16 mouse cellular contexts compared by ENCODE assay signal in genomic region chr7:83476161-83476495, GRCm38 (mm10).
DNase-seq lines count a peak whose midpoint lies in the region; ATAC-seq and TF ChIP-seq lines count a peak whose summit lies in the region.
"Had no signal": no experiment of that assay in that cellular context is flagged by ENCODE, and none has a peak within 500 bp of the region (broad histone marks: within the 10 kb centered on the region; RNA-seq: fewer than 3 reads in every experiment).

No protein-coding gene starts in this region.

- H3K9ac ChIP-seq in lung, embryonic 14.5 days: no peak overlapping the region
- no peak overlapping the region for H3K9ac ChIP-seq in embryonic facial prominence, embryonic 12.5 days
- no peak overlapping the region for H3K9ac ChIP-seq in embryonic facial prominence, embryonic 15.5 days
- H3K9ac ChIP-seq in limb, embryonic 14.5 days (ENCODE audit: low read depth, low read length, severe bottlenecking): no peak overlapping the region
- H3K9ac ChIP-seq: hindbrain, embryonic 13.5 days; kidney, embryonic 15.5 days; liver, embryonic 12.5 days had no signal

- peak; percentile 60 for DNase-seq in lung, embryonic 14.5 days
- no peak for DNase-seq in lung, postnatal 36 days
- no peak for DNase-seq in limb, embryonic 14.5 days (ENCODE audit: low spot score)
- no peak for DNase-seq in embryo, embryonic 10 days (ENCODE audit: low spot score)
- DNase-seq in layer of hippocampus, adult 18-20 months (ENCODE audit: low spot score in 2 of 2): no peak
- DNase-seq: heart, postnatal 10 days; layer of hippocampus, postnatal 36 days; lung, postnatal 10 days; retina, postnatal 1 day; thymus, postnatal 4 days had no signal

- no peaks in the 10 kb centered on the region for H3K27me3 ChIP-seq in lung, embryonic 14.5 days (ENCODE audit: insufficient read depth, low read length)
- H3K27me3 ChIP-seq in embryonic facial prominence, embryonic 12.5 days: no peaks in the 10 kb centered on the region
- no peaks in the 10 kb centered on the region for H3K27me3 ChIP-seq in embryonic facial prominence, embryonic 15.5 days
- no peaks in the 10 kb centered on the region for H3K27me3 ChIP-seq in limb, embryonic 14.5 days (ENCODE audit: control insufficient read depth, insufficient read depth, low read length)
- H3K27me3 ChIP-seq: kidney, embryonic 15.5 days; liver, embryonic 12.5 days had no signal

- WGBS in lung, embryonic 14.5 days: 34% methylated on average over 3 of the region's 3 CpGs
- WGBS in embryonic facial prominence, embryonic 12.5 days: 30% methylated on average over 3 of the region's 3 CpGs
- 27% methylated on average over 3 of the region's 3 CpGs for WGBS in embryonic facial prominence, embryonic 15.5 days
- 21% methylated on average over 3 of the region's 3 CpGs for WGBS in limb, embryonic 14.5 days

- no peak for TF ChIP-seq POLR2A in limb, embryonic 14.5 days (IDR thresholded peaks at IDR 0.05; ENCODE audit: borderline replicate concordance, extremely low read depth, insufficient read depth, insufficient read length)

- TF ChIP-seq CTCF in lung, embryonic 14.5 days (IDR thresholded peaks at IDR 0.05; ENCODE audit: low read depth): no peak

- peak; percentile 67; the same call in 1 of the 2 replicates for ATAC-seq in lung, embryonic 14.5 days (ENCODE audit: insufficient read depth)
- no peak for ATAC-seq in embryonic facial prominence, embryonic 12.5 days (ENCODE audit: insufficient number of reproducible peaks, insufficient read depth, low FRiP score, low TSS enrichment)
- ATAC-seq in embryonic facial prominence, embryonic 15.5 days (ENCODE audit: insufficient number of reproducible peaks, low FRiP score, low TSS enrichment, low read depth): no peak
- no peak for ATAC-seq in limb, embryonic 14.5 days (ENCODE audit: low FRiP score, low read depth)
- ATAC-seq: inflammation-experienced regulatory T-cells, adult 6 months; liver, embryonic 12.5 days had no signal

- H3K4me2 ChIP-seq in lung, embryonic 14.5 days: no peak overlapping the region
- no peak overlapping the region for H3K4me2 ChIP-seq in embryonic facial prominence, embryonic 12.5 days (replicated peaks)
- no peak overlapping the region for H3K4me2 ChIP-seq in embryonic facial prominence, embryonic 15.5 days (replicated peaks)
- no peak overlapping the region for H3K4me2 ChIP-seq in limb, embryonic 14.5 days (replicated peaks; ENCODE audit: low read depth, low read length, severe bottlenecking)
- H3K4me2 ChIP-seq: hindbrain, embryonic 13.5 days; kidney, embryonic 15.5 days; liver, embryonic 12.5 days had no signal

- H3K4me3 ChIP-seq in lung, embryonic 14.5 days (ENCODE audit: low read depth, low read length): no peak overlapping the region
- no peak overlapping the region for H3K4me3 ChIP-seq in embryonic facial prominence, embryonic 12.5 days
- H3K4me3 ChIP-seq in embryonic facial prominence, embryonic 15.5 days (replicated peaks): no peak overlapping the region
- no peak overlapping the region for H3K4me3 ChIP-seq in limb, embryonic 14.5 days (replicated peaks; ENCODE audit: low read length)
- H3K4me3 ChIP-seq: hindbrain, embryonic 13.5 days; kidney, embryonic 15.5 days; liver, embryonic 12.5 days had no signal

- H3K27ac ChIP-seq in lung, embryonic 14.5 days (ENCODE audit: low read depth): peak overlapping the region; percentile 2; the same call in 1 of the 2 replicates
- H3K27ac ChIP-seq in embryonic facial prominence, embryonic 12.5 days: peak overlapping the region; percentile 91
- peak overlapping the region; percentile 79 for H3K27ac ChIP-seq in embryonic facial prominence, embryonic 15.5 days (replicated peaks)
- peak overlapping the region; percentile 78 for H3K27ac ChIP-seq in limb, embryonic 14.5 days (replicated peaks; ENCODE audit: low read depth, low read length)
- H3K27ac ChIP-seq: hindbrain, embryonic 13.5 days; kidney, embryonic 15.5 days; liver, embryonic 12.5 days had no signal

- H3K4me1 ChIP-seq in lung, embryonic 14.5 days (ENCODE audit: insufficient read depth): peaks cover 16% of the 10 kb centered on the region
- peaks cover 31% of the 10 kb centered on the region for H3K4me1 ChIP-seq in embryonic facial prominence, embryonic 12.5 days
- H3K4me1 ChIP-seq in embryonic facial prominence, embryonic 15.5 days: peaks cover 32% of the 10 kb centered on the region
- H3K4me1 ChIP-seq in limb, embryonic 14.5 days (ENCODE audit: control insufficient read depth, insufficient read depth, low read length): peaks cover 58% of the 10 kb centered on the region
- H3K4me1 ChIP-seq: liver, embryonic 12.5 days had no signal

- H3K9me3 ChIP-seq in lung, embryonic 14.5 days (ENCODE audit: low read depth, low read length): no peaks in the 10 kb centered on the region
- H3K9me3 ChIP-seq in embryonic facial prominence, embryonic 12.5 days: no peaks in the 10 kb centered on the region
- no peaks in the 10 kb centered on the region for H3K9me3 ChIP-seq in embryonic facial prominence, embryonic 15.5 days (replicated peaks)
- no peaks in the 10 kb centered on the region for H3K9me3 ChIP-seq in limb, embryonic 14.5 days (ENCODE audit: control insufficient read depth, low read length)
- H3K9me3 ChIP-seq: hindbrain, embryonic 13.5 days; kidney, embryonic 15.5 days; liver, embryonic 12.5 days had no signal

- H3K36me3 ChIP-seq in lung, embryonic 14.5 days (ENCODE audit: insufficient read depth): no peaks in the 10 kb centered on the region
- no peaks in the 10 kb centered on the region for H3K36me3 ChIP-seq in embryonic facial prominence, embryonic 12.5 days
- H3K36me3 ChIP-seq in embryonic facial prominence, embryonic 15.5 days: no peaks in the 10 kb centered on the region
- no peaks in the 10 kb centered on the region for H3K36me3 ChIP-seq in limb, embryonic 14.5 days (ENCODE audit: control insufficient read depth, insufficient read depth, low read length)
- H3K36me3 ChIP-seq: hindbrain, embryonic 13.5 days; kidney, embryonic 15.5 days; liver, embryonic 12.5 days had no signal

Comparison
In these comparisons a context has a peak if more than half of its experiments do, and no peak if none do; other contexts are left out.
1. H3K27ac ChIP-seq: peak in every context shown above with its lines; median percentile 91 in embryonic facial prominence, embryonic 12.5 days; 79 in embryonic facial prominence, embryonic 15.5 days; 78 in limb, embryonic 14.5 days; 2 in lung, embryonic 14.5 days.